Mouse (Mus musculus): Measurements from ENCODE around the gene Polg2. TPM values are rescaled to one million over a fixed set of nuclear protein-coding genes. Genes with fewer than 3 reads are reported as not detected.

Polg2 gene
- total and polyA plus RNA-seq, 3 experiments: 6.3 to 10.7 TPM; not detected in 1

- no peak for DNase-seq (ENCODE audit: low read depth, low spot score)
- peak overlapping the region; percentile 92 for H3K9ac ChIP-seq (ENCODE audit: control insufficient read depth, low read depth, low read length, poor library complexity, severe bottlenecking)
- no peaks in the 10 kb centered on the region for H3K27me3 ChIP-seq (ENCODE audit: control insufficient read depth in 1 of 2, insufficient read depth in 2 of 2, low read length in 2 of 2)
- H3K4me3 ChIP-seq (ENCODE audit: control insufficient read depth in 1 of 2, insufficient read depth in 1 of 2, low read depth in 2 of 2, low read length in 2 of 2): peak overlapping the region; percentile 70 to 75
- TF ChIP-seq UBTF (IDR thresholded peaks at IDR 0.05; ENCODE audit: borderline replicate concordance, insufficient read depth, low read depth, low read length): 0 out of 2 replicates have a peak, but pooled peaks have one; percentile 91
- peak; percentile 72; the same call in 1 of the 2 replicates for TF ChIP-seq MYC (IDR thresholded peaks at IDR 0.05; ENCODE audit: low read depth, low read length)
- peak; percentile 73 for TF ChIP-seq MXI1 (IDR thresholded peaks at IDR 0.05; ENCODE audit: low read depth, low read length)
- TF ChIP-seq USF1 (IDR thresholded peaks at IDR 0.05; ENCODE audit: low read depth, low read length): peak; percentile 39; the same call in 1 of the 2 replicates
- TF ChIP-seq MAX (IDR thresholded peaks at IDR 0.05; ENCODE audit: low read length): peak; percentile 32; the same call in 1 of the 2 replicates
- no peak for TF ChIP-seq POLR2AphosphoS5 (IDR thresholded peaks at IDR 0.05; ENCODE audit: borderline replicate concordance, low read depth, low read length)
- TF ChIP-seq CHD1 (IDR thresholded peaks at IDR 0.05; ENCODE audit: low read depth, low read length): 0 out of 2 replicates have a peak, but pooled peaks have one; percentile 57
- 0 out of 2 replicates have a peak, but pooled peaks have one; percentile 23 for TF ChIP-seq TCF12 (IDR thresholded peaks at IDR 0.05; ENCODE audit: low read depth, low read length)
- TF ChIP-seq HCFC1 (IDR thresholded peaks at IDR 0.05; ENCODE audit: low read depth, low read length): no peak
- TF ChIP-seq ZNF384 (IDR thresholded peaks at IDR 0.05; ENCODE audit: low read depth, low read length): peak; percentile 88; the same call in 1 of the 2 replicates
- no peaks in the 10 kb centered on the region for H3K9me3 ChIP-seq (replicated peaks; ENCODE audit: insufficient read depth, low read length)
- peaks cover 3 to 7% of the 10 kb centered on the region in 2 experiments; a peak in 3 of 4 replicates for H3K4me1 ChIP-seq (ENCODE audit: control insufficient read depth in 1 of 2, insufficient read depth in 2 of 2, low read length in 2 of 2)
- H3K27ac ChIP-seq (ENCODE audit: control insufficient read depth, low read depth, low read length): peak overlapping the region; percentile 82
- peaks cover 34 to 35% of the 10 kb centered on the region in 2 experiments for H3K36me3 ChIP-seq (ENCODE audit: control insufficient read depth in 1 of 2, insufficient read depth in 2 of 2, low read length in 2 of 2)
- peaks cover 25% of the 10 kb centered on the region for H3K79me2 ChIP-seq (ENCODE audit: control insufficient read depth, insufficient read depth, low read length, poor library complexity)
Measured at GRCm38 (mm10) chr11:106778589-106779387, 549 bp downstream of the Polg2 start.

- H3K79me2 ChIP-seq (ENCODE audit: control insufficient read depth, insufficient read depth, low read length, poor library complexity): peaks cover 22% of the 10 kb centered on the region
- peak overlapping the region; percentile 70 to 75 for H3K4me3 ChIP-seq (ENCODE audit: control insufficient read depth in 1 of 2, insufficient read depth in 1 of 2, low read depth in 2 of 2, low read length in 2 of 2)
- peaks cover 28 to 29% of the 10 kb centered on the region in 2 experiments for H3K36me3 ChIP-seq (ENCODE audit: control insufficient read depth in 1 of 2, insufficient read depth in 2 of 2, low read length in 2 of 2)
- H3K4me1 ChIP-seq (ENCODE audit: control insufficient read depth in 1 of 2, insufficient read depth in 2 of 2, low read length in 2 of 2): peaks cover 3 to 7% of the 10 kb centered on the region in 2 experiments; a peak in 3 of 4 replicates
- no peak overlapping the region for H3K27ac ChIP-seq (ENCODE audit: control insufficient read depth, low read depth, low read length)
- H3K9ac ChIP-seq (ENCODE audit: control insufficient read depth, low read depth, low read length, poor library complexity, severe bottlenecking): peak overlapping the region; percentile 92
- TF ChIP-seq MXI1 (IDR thresholded peaks at IDR 0.05; ENCODE audit: low read depth, low read length) (no peak), RCOR1 (IDR thresholded peaks at IDR 0.05; ENCODE audit: low read depth, low read length) (no peak), GABPA (IDR thresholded peaks at IDR 0.05; ENCODE audit: low read depth, low read length) (no peak), ZMIZ1 (IDR thresholded peaks at IDR 0.05; ENCODE audit: low read depth, low read length) (no peak)
- no peak for DNase-seq (ENCODE audit: low read depth, low spot score)
- no peaks in the 10 kb centered on the region for H3K9me3 ChIP-seq (replicated peaks; ENCODE audit: insufficient read depth, low read length)
- H3K27me3 ChIP-seq (ENCODE audit: control insufficient read depth in 1 of 2, insufficient read depth in 2 of 2, low read length in 2 of 2): no peaks in the 10 kb centered on the region
Measured at GRCm38 (mm10) chr11:106778132-106778531, 1.2 kb downstream of the Polg2 start.

Data from MEL (cell line).